Mouse (Mus musculus) fibroblast of lung, adult 2 months (primary cell): ENCODE data around the gene Gm12166.
A peak's percentile ranks its signal among the peaks of the same experiment; 100 is the strongest.

Experiments used
- DNase-seq: peaks from one replicate; pipeline ENCODE4 v3.0.0-alpha.2; 2011; ENCODE audit warnings: low read depth

Gene Gm12166

GRCm38 (mm10) chr11:46073061-46073849 is 21.1 kb upstream of the Gm12166 start:
- peak; percentile 85 for DNase-seq

DNA sequence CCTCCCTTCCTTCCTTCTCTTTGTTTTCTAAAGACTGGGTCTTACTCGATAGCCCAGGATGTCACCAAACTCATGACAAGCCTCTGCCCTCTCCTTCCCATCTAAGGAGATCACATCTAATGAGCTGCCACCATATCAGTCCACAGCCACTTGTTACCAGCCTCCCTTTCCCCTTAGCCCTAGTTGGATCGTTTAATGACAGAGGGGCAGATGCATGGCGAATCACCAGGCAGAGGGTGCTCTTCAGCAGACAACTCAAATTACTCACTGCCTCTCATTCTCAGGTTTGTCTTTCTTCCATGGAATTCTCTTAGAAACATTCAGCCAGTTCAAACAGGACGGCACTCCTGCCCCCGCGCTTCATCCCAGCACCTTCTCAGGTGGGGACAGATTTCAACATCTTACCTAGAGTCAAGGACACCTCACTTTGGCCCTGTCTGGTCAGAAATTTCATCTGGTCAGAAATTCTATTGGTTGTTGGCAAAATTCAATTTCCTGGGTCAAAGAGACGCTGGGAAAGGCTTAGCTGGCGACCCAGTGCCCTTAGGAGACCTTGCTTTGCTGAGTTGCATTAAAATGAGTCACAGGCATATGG is 20.4 kb upstream of the Gm12166 start:
- DNase-seq, result no peak

GRCm38 (mm10) chr11:46070789-46071188 is 18.7 kb upstream of the Gm12166 start:
- no peak for DNase-seq

GRCm38 (mm10) chr11:46070161-46070560 is 18.0 kb upstream of the Gm12166 start:
- DNase-seq, result no peak

DNA sequence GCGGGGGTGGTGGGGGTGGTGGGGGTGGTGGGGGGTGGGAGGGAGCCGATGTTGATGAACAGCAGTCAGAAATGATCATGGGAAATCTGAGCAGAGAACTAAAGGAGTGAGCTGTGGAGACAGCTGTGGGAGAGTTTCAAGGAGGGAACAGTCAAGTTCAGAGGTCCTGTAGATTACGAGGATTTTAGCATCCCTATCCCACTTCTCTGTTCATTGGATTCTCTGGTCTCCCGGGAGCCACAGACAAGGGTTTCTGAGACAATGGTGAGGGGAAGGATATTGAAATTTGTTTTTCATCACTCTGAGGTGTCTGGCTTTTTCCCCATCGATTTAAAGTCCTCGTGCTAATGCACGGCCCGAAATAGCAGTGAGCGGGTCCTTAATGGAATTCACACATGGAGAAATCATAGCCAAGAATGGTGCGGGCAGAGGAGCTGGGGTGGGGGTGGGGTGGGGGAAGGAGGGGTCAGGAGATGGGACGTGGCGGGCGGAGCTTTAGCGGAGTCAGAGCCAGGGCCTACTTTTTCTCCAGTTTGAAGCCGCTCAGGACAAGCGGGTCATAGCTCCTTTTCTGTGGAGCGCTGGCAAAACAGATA is 17.4 kb upstream of the Gm12166 start:
- DNase-seq, result no peak

GRCm38 (mm10) chr11:46068756-46069407 is 16.8 kb upstream of the Gm12166 start:
- DNase-seq, result no peak

- no peak for DNase-seq
Observed at GRCm38 (mm10) chr11:46067371-46068060, 15.4 kb upstream of the Gm12166 start.

DNA sequence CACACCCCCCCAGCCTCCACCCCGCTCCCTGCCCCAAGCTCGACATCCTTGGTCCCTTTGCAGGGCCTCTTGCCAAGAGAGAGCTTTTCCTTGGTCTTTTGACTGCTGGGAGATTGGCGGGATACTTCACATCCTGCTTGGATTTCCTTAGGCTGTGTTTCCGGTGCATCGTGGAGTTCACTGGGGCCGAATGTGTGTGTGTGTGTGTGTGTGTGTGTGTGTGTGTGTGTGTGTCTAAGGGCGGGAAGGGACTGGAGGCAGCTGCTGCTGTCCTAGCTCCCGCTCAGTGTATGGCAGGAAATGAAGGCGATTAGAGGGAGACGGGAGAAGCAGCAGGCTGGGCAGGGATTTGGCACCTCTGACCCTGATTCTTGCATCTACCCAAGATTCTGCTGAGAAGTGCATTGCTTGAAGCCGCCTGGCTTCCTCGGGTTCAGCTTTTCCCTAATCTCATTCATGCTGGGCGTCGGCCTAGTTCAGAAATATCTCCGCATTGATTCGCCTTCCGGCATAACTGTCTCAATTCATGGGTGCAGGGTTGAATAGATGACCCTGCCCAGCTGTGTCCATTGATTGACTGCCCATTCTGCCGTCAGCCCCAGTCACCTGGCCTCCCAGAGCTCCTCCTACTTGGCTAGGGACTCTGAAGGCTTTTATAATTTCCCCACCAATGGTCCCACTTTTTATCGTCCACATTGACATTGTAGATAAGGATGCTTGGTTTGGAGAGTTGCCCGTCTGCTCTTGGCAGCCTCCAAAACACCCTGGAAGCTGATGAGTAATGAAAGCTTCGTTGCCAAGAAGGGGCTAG is 13.3 kb upstream of the Gm12166 start:
- DNase-seq, result no peak

DNA sequence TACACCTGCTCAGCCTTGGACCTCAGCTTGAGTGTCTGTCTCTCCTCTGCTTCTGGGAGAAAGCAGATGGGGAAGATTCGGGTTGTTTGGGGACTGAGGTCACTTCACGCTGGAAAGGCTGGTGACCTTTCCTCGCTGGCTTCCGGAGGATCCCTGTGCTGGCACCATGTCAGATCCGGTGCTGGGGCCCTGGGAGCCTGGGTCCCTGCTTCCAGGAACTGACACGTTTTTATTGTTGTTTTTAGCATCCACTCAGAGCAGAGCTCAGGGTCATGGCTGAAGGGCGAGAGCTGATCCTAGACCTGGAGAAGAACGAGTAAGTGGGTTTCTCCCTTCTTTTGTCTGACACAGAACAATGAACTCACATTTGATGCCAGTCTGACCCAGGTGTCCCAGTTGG is 12.6 kb upstream of the Gm12166 start:
- no peak for DNase-seq

DNA sequence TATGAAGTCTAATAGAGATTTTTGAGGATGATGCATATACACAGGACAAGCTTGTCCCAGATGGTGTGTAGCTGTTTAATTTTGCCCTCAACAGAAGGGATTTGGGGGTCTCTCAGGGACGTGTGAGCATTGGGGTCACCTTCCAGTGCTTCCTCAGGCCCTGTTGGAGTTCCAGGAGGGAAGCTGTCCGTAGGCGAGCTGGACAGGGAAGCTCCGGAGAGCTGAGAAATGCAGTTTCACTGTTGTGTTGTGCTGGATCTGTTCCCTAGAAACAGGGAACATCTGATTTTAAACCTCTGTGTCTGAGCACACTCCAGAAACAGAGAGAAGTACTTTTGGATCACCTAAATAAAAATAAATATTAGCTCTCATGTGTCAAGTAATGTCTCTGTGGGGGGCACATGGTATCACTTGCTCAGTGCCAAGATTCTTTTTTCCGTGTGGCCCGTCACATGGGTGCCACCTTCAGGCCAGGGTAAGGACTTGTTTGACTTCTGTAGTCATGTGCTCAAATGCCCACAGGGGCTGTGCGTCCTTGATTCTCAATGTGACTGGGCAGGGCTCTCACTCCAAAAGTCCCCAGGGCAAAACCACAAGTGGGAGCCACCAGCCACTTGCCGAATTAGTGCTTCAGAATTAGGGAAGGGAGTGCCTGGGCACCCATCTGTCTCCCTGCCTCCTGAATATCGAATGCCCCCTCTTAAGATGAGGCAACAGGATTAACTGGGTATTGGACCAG is 11.0 kb upstream of the Gm12166 start:
- DNase-seq, result no peak

DNA sequence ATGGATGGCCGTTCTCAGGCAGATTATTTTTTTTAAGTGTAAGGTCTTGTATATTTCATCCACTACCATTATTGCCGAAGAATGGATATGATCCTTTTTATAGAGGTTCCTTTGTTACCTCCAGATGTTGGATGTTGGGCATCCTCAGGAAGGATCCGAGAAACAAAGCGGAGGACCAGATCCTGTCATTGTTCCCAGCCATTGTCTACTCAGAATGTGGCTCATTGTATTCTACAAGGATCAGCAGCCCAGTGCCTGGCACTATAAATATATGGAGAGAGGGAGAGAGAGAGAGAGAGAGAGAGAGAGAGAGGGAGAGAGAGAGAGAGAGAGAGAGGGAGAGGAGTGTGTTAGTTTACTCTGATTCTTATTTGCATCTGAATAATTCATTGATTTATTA is 10.4 kb upstream of the Gm12166 start:
- no peak for DNase-seq

DNA sequence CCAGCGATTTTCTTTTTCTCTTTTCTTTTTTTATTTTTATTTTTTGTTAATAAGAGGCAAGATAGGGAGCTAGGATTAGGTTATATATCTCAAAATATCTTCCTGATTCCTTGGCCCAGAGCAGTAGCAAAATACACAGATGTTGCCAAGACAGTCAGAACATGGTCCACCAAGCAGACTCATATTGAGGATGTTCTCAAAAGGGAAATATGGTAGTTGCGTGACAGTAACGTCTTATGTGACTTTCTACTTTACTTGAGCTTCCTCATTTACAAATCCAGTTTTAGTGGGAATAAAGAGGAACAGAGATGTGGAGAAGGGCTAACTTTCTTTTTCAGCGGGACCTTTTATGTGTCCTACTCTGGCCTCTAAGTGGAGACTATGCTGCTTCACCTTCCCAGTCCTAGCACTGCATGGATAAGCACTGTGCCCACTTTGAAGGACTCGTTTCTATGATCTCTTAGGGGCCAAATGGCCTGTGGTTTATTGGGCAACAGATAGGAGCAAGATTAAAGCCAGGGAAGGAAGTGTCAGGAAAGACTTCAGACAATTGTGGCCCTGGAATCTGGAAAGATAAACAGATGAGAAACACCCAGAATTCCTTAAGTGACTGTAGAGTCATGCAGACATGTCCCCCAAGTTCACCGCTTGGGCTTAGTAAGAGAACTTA is 9.8 kb upstream of the Gm12166 start:
- no peak for DNase-seq

DNA sequence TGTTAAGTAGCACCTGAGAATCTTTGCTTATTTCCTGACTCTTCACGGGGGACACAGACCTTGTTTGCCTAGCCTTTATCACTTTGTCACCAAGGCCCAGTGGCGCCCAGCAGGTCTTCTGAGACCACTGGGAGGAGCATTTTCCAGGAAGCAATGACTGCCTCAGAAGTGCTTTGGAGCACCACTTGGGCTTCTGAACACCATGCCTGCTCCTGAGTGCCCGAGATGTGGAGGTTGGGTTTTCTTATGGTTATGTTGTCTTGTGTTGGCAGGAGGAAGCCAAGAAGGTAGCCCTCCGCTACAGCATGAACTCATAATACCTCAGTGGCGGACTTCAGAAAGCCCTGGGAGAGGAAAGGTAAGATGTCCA is 8.5 kb upstream of the Gm12166 start:
- DNase-seq, result no peak

DNA sequence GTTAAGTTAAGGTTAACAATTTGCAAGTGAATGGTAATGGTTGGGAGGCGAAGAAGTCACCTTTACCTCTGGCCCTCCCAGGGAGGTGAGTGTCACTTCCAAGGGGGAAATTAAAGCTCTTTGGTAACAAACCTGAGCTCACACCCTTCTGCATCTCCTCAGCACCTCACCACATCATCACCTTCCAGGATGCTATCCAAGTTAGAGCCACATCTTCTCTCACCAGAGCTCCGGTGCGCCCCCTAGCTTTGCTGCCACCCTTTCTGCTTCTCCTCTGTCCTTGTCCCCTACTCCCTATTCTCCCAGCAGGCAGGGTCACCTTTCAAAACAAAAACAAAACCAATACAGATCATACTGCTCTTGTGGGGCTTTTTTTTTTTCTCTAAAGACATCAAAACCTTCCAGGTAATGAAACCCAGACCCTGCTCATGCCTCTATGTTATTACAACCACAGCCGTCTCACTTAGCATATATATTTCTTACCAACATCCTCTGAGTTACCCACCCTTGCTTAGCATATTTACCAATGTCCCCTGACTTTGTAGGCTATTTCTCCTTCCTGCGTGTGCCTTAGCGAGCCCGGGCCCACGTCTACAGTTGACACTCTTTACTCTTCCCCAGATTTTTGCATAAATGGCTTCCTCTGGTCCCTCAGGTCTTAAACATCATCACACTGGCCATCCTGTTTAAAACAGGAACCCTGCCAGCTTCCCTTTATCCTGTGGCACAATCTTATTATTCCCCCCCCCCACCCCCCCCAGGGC is 7.9 kb upstream of the Gm12166 start:
- DNase-seq, result no peak

DNA sequence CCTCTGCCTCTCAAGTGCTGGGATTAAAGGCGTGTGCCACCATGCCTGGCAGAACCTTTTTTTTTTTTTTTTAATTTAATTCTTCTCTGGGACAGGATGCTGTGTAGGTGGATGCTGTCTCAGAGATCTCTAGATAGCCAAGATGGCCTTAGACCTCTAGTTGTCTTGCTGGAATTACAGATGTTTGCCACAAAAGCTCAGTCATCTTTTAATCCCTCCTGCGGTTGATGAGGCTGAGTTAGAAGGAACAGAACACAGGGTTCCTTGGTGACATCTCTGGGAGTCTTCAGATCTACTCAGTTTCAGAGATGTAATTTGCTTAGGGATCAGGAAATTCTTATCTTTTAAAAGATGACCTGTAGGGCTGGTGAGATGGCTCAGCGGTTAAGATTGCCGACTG is 6.8 kb upstream of the Gm12166 start:
- DNase-seq, result no peak

GRCm38 (mm10) chr11:46058011-46058410 is 5.9 kb upstream of the Gm12166 start:
- no peak for DNase-seq

DNA sequence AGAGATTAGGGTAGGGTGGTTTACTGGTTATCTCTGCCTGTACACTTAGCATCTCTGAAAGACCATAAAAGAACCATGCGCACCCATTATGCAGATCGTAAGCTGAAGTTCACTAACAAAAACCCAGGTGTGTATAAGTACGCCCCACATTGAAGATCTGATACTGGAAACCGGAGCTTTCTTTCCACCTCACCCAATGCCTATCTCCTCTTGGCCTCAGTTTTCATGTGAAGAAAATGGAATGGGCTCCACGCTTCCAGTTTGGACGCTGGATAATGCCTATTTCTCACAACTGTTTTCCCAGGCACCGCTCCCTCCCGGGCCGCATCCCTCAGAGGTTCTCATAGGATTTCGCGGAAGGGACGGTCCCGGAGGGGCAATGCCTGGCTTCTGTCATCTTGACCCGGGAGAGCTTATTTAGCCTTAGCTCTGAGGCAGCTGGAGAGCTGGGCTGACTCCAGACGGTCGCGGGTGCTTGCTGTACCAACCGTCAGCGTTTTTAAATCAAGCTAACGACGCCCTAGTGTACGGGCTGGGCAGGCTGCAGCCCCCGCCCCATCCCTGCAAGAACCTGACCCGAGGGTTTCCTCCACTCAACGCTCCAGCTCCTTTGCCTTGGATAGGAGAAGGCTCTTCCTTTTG is 4.8 kb upstream of the Gm12166 start:
- DNase-seq, result no peak

DNA sequence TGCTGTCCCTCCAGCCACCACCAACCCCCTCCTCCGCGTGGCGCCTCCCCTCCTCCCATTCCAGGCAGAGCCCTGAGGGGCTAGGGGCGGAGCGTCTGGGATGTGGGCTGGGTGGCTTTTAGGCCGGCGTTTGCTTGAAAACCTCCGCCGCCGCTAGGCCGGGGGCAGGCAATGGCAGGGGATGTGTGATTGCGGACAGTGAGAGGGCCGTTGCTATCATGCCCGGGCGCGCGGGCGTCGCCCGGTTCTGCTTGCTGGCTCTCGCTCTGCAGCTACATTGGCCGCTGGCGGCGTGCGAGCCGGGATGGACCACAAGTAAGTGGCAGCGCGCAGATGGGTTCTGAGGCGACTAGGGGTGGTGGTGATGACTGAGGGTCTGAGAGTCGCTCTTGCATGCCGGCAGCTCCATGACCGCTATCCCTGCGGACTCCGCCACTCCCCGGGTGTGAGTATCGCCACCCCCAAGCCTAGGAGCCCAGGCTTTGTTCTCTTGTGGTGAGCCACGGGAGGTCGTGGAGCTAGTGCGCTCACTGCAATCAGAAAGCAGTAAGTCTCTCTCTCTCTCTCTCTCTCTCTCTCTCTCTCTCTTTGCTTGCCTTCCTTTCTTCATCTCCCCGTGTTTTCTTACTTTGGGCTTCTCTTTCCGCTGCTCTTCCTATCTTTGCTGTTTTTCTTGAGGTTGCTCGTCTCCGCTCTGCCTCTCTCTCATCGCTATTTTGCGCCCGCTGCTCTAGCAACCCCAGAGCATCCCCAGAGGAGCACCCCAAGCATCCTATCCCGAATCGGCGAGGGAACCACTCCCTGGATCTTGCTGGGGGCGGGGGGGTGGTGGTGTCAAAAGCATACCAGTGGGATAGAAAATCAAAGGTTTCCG is 4.0 kb upstream of the Gm12166 start, which contains the start of gene Adam19:
Gene Adam19, plus strand, starts transcription at position 97 of the 874 bp plus-strand sequence.
- DNase-seq, result no peak
